Mouse (Mus musculus) CD4-positive, CD25-positive, alpha-beta regulatory T cell, adult 4 months (primary cell): ENCODE measurements around the gene 4933405L10Rik. TPM values are rescaled to one million over a fixed set of nuclear protein-coding genes. Genes with fewer than 3 reads are reported as not detected.
A peak's percentile ranks its signal among the peaks of the same experiment; 100 is the strongest.

Experiments used
- ATAC-seq: one replicate; pipeline ENCODE4 v1.8.0; 2017
- polyA plus RNA-seq, 2 experiments: library from polyadenylated mRNA; unstranded; fragments of 100-300 nt; shearing (Covaris generic); gene quantifications; one replicate each; pipeline ENCODE4 v1.2.1; 2017

Gene 4933405L10Rik
- polyA plus RNA-seq, 2 experiments from 2014 or later, result not detected

DNA sequence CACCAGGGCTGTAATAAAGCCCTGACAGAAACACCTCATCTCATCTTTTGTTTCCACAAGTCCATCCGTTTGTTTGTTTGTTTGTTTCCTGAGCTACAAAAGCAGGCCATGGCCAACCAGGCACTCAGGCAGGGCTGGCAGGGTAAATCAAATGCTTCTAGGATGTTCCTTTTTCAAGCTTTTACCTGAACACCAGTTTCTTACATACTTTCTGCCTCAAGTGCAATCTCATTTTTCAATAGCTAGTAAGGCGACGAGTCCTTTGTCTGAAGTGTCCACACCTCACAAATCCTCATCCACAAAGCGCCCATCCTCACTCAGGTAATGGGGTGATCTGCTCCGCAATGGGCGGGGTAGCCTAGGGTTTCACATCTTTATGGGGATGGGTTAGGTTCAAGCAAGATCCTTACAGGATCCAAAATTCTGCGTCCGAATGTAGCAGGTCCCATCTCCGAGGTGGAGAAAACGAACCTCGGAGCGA, 50.4 kb downstream of the 4933405L10Rik start:
- ATAC-seq, result peak; percentile 5

DNA sequence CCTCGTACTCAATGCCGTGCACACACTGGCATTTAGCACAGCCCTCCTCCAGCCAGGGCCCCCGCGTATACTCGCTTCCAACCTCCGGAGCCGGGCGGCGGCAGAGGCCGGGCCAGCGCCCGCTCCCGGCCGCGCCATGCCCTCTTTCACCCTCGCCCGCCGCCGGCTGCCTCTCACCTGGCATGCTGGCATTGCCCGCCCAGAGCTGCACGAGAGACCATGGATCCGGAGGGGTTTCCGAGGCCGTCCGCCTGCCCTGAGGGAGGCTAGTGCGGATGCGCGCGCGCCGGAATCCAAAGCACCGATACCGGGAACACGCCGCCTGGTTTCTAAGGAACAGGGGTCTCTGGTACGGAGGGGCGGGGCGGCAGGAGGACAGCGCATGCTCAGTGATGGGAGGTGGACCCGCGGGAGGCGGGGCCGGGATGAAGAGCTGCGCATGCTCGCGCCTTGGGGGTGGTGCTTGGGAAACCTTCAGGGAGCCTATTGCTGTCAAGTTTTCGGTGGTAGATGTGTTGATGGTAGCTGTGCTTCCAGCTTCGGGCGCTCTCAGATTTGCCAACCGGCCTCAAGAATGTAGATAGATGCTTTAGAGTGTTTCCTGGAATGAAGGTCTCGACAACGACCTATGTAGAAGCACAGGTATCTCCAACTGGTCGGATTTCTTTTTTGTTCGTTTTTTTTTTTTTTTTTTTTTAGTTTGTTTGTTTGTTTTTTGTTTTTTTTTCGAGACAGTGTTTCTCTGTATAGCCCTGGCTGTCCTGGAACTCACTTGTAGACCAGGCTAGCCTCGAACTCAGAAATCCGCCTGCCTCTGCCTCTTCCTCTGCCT, 51.0 kb downstream of the 4933405L10Rik start, which contains the start of gene Gfod2:
TSS of gene Gfod2 (minus strand) at position 388 of the 832 bp plus-strand sequence.
- peak; percentile 95 for ATAC-seq

Other genes with a start within 250 kb of the 4933405L10Rik start
- 1 to 10 TPM; 1.2 to 1.4 TPM for gene Tppp3, start 236.1 kb upstream of the 4933405L10Rik start, polyA plus RNA-seq
- 1 to 10 TPM in 1 of 2 experiments, under 1 TPM in 1; 0.97 to 1.5 TPM for gene Zdhhc1, start 210.8 kb upstream of the 4933405L10Rik start, polyA plus RNA-seq
- not detected for gene Hsd11b2, start 188.9 kb upstream of the 4933405L10Rik start, polyA plus RNA-seq
- gene Atp6v0d1, start 141.6 kb upstream of the 4933405L10Rik start, polyA plus RNA-seq, result 10 to 100 TPM; 33.7 to 36.8 TPM
- gene Ripor1, start 102.4 kb upstream of the 4933405L10Rik start, polyA plus RNA-seq, result 10 to 100 TPM in 1 of 2 experiments, 1 to 10 TPM in 1; 7.8 to 12.6 TPM
- 10 to 100 TPM; 53.5 to 69.1 TPM for gene Ctcf, start 71.1 kb upstream of the 4933405L10Rik start, polyA plus RNA-seq
- 1 to 10 TPM in 1 of 2 experiments, under 1 TPM in 1; 0.99 to 2.3 TPM for gene Agrp, start 70.3 kb upstream of the 4933405L10Rik start, polyA plus RNA-seq
- gene Carmil2, start 21.4 kb upstream of the 4933405L10Rik start, polyA plus RNA-seq, result 1 to 10 TPM; 5.0 to 8.1 TPM
- 100 to 1,000 TPM in 1 of 2 experiments, 10 to 100 TPM in 1; 70.0 to 102 TPM for gene Acd, start 6.6 kb upstream of the 4933405L10Rik start, polyA plus RNA-seq
- gene Pard6a, start 6.5 kb upstream of the 4933405L10Rik start, polyA plus RNA-seq, result 10 to 100 TPM; 10.1 to 13.9 TPM
- gene Enkd1, start 555 bp downstream of the 4933405L10Rik start, polyA plus RNA-seq, result 1 to 10 TPM; 2.7 to 2.8 TPM
- gene Gfod2, start 51.0 kb downstream of the 4933405L10Rik start, polyA plus RNA-seq, result 1 to 10 TPM; 2.6 to 3.7 TPM
- 1 to 10 TPM; 7.6 to 10.0 TPM for gene Ranbp10, start 119.7 kb downstream of the 4933405L10Rik start, polyA plus RNA-seq
- under 1 TPM in 1 of 2 experiments, not detected in 1; 0.19 TPM for gene Tsnaxip1, start 120.1 kb downstream of the 4933405L10Rik start, polyA plus RNA-seq
- 10 to 100 TPM; 14.1 to 23.3 TPM for gene Cenpt, start 145.6 kb downstream of the 4933405L10Rik start, polyA plus RNA-seq
- gene Thap11, start 147.5 kb downstream of the 4933405L10Rik start, polyA plus RNA-seq, result 1 to 10 TPM; 4.5 to 6.0 TPM
- gene Nutf2, start 152.9 kb downstream of the 4933405L10Rik start, polyA plus RNA-seq, result 10 to 100 TPM in 1 of 2 experiments, 1 to 10 TPM in 1; 9.9 to 48.7 TPM
- 10 to 100 TPM; 30.2 to 66.0 TPM for gene Edc4, start 173.2 kb downstream of the 4933405L10Rik start, polyA plus RNA-seq
- 1 to 10 TPM in 1 of 2 experiments, not detected in 1; 1.5 TPM for gene Nrn1l, start 185.9 kb downstream of the 4933405L10Rik start, polyA plus RNA-seq
- 10 to 100 TPM; 10.6 to 18.1 TPM for gene Pskh1, start 192.8 kb downstream of the 4933405L10Rik start, polyA plus RNA-seq
- gene Ctrl, start 226.2 kb downstream of the 4933405L10Rik start, polyA plus RNA-seq, result 1 to 10 TPM; 1.6 to 3.6 TPM
- 100 to 1,000 TPM; 339 to 391 TPM for gene Psmb10, start 230.8 kb downstream of the 4933405L10Rik start, polyA plus RNA-seq
- under 1 TPM in 1 of 2 experiments, not detected in 1; 0.40 TPM for gene Lcat, start 235.7 kb downstream of the 4933405L10Rik start, polyA plus RNA-seq